Mouse (Mus musculus) kidney, adult 11 months (tissue): Measurements from ENCODE around the gene Rbm6.
A peak's percentile ranks its signal among the peaks of the same experiment; 100 is the strongest.

Experiments used
- DNase-seq: peaks from one replicate; pipeline ENCODE4 v3.0.0; 2022

The Rbm6 gene

DNA sequence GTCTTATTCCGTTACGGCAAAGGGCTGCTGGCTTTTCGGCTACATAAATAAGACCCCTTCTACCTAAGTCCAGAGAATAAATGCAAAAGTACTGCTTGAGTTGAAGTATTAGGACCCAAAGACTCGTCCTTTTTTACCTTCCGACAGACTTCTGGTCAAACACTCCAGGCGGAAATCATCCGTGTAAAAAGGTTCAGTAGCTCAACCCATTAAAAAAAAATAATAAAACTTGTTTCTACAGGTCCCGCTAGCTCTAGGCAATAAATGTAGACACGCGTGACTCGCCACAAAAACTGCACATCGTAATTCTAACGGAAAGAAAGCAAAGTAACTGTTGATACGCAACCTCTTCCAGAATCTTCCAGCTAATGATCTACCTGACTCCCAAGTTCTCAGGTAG is at the start of gene Rbm6:
TSS of gene Rbm6 (minus strand) at position 101 of the 400 bp plus-strand sequence.
- DNase-seq = no peak

DNA sequence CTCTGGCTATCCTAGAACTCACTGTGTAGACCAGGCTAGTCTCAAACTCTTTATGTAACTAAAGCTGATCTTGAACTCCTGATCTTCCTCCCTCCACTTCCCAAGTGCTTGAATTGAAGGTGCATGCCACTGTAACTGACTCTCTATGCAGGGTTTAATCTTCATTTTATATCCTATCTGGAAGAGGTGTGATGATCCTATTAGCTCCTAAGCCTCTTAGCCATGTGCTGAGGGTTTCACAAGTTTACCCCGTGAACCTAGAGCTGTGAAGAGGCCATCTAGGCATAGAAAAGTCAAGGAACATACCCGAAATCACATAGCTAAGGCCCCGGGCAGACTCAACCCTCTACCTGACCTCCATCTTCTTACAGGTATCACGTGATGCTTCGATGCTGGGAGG is 46.4 kb upstream of the Rbm6 start:
- DNase-seq = no peak

DNA sequence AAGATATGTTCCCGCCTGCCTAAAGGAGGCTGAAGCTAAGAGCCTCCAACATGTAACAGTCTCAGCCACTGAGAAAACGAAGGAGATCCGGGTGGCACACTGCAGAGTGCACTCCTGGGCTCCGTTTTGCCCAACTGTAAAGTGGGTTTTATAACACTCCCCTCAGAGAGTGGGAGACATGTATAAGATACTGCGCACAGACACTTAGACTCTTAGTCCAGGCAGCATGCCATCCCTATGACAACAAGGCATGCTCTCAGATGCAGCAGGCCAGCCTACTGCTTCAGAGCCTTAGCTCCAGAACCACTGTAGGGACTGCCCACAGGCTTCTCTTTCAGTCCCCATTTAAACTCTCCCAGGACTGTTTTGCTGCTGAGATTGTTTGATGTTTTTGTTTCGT is 45.8 kb upstream of the Rbm6 start:
- DNase-seq = no peak

DNA sequence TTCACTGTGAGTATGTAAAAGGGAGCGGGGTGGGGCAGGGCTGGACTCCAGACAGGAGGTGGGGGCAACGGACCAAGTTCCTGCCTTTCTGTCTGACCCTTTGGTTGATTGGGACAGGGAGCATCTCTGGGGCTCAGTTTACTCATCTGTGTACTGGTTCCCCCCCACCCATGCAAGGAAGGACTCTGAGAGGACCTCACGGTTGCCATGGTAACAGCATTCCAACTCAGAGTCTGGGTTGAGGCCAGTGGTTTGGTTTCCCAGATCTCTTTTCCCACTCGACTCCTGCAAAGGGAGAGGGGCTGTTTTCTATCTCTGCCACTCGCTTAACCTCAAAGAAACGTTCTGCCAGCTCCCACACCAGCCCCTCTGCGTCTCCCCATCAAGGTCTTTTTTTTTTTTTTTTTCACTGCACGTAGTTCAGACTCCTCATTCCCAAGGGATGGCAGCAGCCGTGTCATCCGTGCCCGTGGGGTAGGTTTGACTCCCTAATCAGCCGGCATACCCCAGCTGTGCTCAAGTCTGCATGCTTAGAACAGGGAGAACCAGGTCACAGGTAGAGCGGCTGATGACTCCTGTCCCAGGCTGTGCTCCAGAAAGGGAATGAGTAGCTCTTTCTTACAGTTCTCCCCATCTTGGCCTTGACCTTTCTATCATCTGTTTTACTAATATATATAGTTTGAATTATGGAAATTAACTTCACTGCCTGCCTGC is 45.0 kb upstream of the Rbm6 start:
- no peak for DNase-seq

DNA sequence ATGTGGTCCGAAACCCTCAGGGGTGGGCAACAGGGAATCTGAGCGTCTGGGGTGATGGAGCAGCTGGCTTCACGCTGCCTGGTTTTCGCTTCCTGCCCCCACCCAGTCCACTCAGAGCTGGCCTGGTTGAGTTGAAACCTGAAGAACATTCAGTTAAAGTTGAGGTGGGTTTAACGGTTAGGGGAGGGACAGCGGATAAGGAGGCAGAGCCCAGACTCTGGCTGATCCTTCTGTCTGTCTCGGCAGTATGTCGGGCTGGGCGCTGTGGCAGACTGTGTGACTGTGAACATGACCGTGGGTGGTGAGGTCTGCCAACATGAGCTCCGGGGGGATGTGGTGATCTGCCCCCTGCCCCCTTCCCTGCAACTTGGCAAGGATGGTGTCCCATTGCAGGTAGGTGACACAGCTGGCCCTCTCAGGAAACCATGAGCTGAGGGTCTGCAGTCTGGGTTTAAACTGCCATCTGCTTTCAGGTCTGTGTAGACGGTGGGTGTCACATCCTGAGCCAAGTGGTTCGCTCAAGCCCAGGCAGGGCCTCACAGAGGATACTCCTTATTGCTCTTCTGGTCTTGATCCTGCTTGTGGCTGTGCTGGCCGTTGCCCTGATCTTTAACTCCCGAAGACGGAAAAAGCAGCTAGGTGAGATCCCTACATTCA is 41.9 kb upstream of the Rbm6 start:
- no peak for DNase-seq

DNA sequence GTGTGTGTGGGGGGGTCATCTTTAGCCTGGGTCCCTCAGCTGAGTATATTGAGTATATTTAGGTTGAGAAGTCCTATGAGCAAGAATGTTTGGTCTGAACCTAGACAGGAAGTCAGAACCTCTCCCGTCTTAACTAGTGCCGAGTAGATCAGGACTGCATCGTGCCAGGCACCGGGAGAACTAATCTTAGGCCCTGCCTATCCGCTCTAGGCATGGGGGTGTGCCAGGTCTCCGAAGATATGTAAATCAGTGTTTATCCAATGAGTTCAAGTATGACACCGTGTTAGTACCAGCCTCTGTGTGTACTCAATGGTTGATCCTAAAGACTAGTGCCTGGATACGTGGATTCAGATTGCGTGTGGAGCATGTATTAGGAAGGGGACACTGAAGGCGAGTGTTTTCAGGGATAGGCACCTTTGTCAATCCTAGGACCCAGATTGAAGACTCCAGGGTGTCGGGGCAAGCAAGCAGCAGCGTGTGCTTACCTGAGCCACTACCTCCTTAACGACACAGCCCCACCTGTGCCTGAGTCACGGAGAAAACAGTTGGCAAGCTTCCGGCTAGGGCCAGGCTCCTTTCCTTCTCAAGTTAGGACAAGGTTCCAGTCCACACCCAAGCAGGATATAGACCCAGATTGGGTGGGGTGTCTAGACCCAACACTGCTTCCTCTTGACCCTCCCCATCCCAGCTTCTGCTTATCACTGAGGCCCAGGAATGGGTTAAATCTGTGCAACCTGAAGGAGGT is 37.2 kb upstream of the Rbm6 start:
- DNase-seq = no peak

DNA sequence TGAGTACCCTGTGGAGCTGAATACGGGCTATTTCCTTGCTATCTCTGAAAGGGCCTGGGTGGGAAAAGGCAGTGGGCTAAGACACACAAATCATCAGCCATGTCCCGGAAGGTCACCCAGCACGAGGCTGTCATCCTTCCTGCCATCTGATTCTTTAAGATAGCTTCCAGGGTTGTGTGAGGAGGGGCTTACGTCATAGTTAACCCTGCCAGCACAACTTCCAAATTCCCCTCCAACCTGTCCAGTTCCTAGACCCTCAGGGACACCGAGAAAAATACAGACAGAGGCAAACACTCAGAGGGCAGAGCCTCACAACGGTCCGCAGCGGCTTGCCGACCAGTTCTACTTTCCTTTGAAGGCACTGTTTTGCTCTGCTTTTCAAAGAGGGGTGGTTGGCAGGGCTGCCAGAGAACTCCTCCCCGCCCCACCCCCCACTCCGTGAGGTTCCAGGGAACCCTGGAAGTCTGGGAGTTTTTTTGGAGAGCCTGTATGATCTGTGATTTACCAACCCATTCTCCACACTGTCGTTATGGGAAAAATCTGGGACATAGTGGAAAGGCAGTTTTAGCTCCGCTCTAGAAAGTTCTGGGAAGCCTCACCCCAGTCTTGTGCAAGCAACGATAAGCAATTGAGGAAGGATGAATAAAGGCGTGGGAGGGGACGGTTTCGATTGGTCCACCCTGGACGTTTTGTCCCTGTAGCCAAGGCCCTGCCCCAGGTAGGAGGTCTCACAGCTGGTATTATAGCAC is 35.5 kb upstream of the Rbm6 start:
- no peak for DNase-seq

DNA sequence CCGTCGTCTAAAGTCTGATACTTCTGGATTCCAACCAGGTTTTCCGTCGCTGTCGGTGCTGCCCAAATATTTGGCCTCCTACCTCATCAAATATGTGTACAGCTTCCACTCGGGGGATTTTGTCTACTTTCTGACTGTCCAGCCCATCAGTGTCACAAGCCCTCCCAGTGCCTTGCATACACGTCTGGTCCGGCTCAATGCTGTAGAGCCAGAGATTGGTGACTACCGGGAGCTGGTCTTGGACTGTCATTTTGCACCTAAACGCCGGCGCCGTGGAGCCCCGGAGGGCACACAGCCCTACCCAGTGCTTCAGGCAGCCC is 34.7 kb upstream of the Rbm6 start:
- no peak for DNase-seq

DNA sequence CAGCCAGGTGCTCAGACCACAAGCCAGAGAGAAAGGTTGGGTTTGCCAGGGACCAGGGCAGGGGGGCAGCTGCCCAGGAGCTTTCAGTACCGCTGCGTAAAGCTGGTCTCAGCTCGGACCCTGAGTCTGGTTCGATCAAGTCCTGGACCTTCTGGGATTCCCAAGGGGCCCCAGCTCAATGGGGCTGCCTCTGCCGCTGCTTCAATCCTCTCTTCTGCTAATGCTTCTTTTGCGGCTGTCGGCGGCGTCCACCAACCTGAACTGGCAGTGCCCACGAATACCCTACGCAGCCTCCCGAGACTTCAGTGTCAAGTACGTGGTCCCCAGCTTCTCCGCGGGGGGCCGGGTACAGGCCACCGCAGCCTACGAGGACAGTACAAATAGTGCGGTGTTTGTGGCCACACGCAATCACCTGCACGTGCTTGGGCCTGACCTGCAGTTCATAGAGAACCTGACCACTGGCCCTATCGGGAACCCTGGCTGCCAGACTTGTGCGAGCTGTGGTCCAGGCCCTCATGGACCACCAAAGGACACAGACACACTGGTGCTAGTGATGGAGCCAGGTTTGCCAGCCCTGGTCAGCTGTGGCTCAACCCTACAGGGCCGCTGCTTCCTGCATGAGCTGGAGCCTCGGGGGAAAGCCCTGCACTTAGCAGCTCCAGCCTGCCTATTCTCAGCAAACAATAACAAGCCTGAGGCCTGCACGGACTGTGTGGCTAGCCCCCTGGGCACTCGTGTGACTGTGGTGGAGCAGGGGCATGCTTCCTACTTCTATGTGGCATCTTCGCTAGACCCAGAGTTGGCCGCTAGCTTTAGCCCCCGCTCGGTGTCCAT is 34.1 kb upstream of the Rbm6 start:
- DNase-seq = no peak

DNA sequence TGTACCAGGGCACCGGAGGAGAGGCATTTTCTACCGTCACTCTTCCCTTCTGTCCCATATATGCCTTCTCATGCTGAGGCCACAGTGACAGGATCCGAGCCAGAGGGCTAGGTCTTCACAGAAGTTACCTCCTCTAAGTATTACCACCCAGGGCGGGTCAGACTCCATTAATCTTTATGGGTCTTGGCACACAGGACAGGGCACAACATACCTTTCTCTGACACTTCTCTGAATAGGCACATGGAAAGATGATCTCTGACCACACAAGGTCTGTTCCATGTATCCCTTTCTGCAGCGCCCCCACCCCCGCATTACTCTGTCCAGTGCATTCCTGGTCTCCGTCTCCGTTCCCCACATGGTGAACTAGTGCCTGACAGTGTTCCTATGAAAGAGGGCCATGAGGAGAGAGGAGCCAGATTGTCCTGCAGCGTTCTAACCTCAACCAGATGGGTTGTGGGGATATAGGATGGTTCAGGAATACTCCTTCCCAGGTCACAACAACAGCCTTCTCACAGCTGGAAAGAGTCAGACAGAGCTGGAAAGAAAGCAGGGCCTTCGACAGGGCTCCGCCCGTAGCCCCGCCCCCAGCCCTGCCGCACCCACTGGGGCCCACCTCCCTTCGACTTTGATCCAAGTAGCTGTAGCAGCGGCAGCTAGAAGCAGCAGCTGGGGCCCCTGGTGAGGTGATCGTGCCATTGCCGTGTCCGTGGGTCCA is 33.4 kb upstream of the Rbm6 start, which contains the start of gene Mst1r:
TSS of gene Mst1r (plus strand) at position 622 of the 715 bp plus-strand sequence.
- peak; percentile 80 for DNase-seq

DNA sequence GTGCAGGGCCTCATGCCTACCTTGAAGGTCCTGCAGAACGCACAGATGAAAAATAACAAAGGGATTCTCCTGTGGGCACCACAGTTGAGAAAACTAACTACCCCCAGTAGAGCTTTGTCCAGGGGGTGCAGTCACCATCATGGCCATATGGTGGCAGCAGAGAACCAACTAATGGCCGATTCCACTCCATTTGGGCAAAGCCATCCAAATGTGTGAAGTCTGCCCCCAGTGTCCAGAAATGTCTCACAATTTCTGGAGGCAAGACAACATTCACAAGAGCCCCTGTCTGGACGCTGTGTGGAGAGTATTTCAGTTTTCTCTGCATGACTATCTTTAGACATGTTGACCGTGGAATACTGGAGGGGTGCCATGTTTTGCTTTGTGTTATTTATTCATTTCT is 31.7 kb upstream of the Rbm6 start:
- peak; percentile 73 for DNase-seq

DNA sequence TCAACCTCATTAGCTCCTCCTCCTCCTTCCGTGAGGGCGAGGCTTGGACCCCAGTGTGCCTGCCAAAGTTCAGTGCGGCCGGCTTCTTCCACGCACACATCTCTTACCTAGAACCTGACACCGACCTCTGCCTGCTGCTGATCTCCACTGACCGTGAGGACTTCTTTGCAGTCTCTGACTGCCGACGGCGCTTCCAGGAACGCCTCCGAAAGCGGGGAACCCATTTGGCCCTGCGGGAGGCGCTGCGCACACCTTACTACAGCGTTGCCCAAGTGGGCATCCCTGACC is 28.5 kb upstream of the Rbm6 start:
- no peak for DNase-seq

DNA sequence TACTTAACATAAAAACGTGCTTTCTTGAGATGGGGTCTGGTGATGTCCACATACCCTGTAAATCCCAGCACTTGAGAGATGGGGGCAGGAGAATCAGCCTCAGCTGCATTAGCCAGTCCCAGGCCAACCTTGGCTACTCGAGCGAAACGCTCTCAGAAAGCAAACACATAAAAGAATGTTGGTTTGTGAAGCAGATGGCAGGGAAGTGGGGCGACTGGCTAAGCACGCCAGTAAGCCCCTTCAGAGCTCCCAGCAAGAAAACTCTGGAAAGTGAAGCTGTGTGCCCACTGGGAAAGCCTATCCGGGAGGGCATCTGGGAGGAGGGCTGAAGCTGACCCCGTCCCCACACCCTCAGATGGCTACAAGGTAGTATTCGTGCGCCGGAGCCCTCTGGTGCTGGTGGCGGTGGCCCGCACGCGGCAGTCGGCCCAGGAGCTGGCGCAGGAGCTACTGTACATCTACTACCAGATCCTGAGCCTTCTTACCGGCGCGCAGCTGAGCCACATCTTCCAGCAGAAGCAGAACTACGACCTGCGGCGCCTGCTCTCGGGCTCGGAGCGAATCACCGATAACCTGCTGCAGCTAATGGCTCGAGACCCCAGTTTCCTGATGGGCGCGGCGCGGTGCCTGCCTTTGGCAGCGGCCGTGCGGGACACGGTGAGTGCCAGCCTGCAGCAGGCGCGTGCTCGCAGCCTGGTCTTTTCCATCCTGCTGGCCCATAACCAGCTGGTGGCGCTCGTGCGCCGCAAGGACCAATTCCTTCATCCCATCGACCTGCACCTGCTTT is 28.0 kb upstream of the Rbm6 start:
- DNase-seq = peak; percentile 70

DNA sequence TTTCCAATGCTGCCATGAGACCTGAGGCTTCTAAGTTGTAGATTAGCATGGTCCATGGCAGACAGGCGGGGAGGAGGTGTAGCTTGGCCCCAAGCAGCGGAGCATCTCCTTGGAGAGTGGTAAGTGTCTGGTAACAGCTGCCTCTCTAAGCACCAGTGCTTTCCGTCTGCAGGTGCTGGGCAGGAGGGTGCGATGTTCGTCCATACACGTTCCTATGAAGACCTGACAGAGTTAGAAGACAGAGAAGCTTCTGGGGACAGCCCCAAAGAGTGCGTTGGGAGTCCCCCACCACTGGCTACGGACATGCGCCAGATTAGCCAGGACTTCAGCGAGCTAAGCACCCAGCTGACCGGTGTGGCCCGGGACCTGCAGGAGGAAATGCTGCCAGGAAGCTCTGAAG is 26.8 kb upstream of the Rbm6 start:
- no peak for DNase-seq

DNA sequence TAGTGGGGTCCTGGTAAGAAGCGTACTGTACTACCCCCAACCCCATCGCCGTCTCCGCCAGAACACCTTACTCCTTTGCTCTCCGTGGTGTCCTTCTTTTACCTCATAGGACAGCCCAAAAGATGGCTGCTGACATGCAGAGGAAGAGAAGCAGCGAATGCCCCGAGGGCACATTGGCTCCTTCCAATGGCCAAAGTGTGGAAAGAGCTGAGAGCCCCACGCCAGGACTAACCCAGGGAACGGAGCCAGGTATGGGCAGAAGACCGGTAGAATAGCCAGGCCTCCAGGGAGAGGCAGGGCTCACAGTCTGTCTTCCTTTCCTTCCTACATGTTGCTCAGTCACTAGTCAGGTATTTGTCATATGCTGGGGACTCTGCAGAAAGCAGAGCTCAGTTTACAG is 25.5 kb upstream of the Rbm6 start:
- DNase-seq = no peak

DNA sequence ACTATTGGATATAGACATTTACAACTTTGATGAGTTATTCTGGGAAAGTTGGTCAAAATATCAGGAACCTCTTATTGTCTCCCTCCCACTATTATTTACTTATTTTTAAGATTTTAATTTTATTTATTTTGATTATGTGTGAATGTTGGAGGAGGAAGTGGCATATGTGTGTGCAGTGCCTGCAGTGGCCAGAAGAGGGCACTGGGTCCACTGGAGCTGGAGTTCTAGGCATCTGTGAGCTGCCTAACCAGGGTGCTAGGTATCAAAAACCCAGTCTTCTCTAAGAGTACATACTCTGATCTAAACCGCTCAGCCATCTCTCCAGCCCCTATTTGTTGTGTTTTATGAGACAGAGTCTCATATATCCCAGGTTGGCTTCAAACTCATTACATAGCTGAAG is 18.0 kb upstream of the Rbm6 start:
- DNase-seq = no peak

DNA sequence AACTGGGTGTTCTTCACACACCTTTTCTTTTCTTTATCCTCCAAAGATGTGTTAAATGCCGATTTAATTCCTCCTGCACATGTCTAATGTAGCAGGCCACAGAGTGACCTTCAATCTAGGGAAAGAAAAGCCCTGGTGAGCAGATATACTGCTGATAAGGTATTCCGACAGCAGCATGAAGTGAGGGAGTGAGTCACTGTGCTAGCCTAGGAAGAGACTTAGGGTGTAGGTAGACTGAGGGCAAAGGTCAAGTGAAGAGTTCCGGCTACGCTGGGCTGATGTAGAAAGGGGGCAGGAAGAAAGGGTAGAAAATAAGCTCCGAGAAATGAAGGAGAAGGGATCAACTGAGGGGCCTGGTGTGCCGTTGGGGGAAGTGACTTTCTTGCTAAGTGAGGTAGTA is 17.2 kb upstream of the Rbm6 start:
- no peak for DNase-seq

DNA sequence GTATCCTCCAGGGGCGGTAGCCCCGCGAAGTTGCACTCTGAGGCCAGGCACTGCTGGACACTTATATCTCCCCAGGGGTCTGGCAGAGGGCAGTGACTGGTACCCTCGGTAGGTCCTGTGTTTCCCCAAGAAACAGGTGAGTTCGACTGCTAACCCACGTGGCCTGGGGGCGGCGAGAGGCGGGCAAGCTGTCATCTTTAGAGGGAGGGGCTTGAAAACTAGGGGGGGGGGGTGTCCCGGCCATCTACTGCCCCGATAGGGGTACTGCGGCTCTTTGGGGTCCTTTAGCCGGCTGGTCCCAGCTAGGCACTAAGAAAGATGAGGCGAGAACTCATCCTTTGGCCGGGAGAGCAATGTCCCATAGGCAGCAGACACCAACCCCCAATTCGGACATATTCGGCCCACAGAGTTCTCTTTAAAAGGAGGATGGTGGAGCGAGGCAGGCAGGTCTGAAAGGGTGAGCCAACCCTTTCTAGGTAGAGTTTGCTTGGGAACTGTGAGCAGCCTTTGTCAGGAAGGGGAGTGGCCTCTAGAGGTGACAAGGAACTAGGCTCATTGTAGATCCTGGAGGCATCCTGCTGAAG is 15.3 kb upstream of the Rbm6 start:
- peak; percentile 54 for DNase-seq

DNA sequence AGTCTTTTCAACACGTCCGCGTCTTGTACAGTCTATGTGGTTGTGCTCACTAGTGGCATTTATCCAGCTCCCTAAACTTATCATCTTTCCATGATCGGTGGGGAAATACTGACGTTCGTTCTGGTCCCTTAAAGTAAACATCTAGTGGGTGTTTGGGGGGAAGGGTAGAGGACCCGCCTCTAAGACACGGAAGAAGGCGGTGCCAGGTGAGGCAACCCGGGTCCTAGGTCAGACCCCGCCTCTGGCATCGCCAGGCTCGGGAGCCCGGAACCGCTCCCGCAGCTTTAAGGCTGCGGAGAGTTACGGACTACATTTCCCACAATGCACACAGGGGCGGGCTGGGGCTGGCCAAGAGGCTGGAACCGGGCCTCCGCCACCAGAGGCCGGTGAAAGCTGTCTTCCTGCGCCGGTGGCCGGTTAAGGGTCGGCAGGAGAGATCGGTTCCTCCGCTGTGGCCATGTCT is 14.8 kb upstream of the Rbm6 start, which contains the start of gene Mon1a:
TSS of gene Mon1a (plus strand) at position 348 of the 463 bp plus-strand sequence.
- peak; percentile 95 for DNase-seq

DNA sequence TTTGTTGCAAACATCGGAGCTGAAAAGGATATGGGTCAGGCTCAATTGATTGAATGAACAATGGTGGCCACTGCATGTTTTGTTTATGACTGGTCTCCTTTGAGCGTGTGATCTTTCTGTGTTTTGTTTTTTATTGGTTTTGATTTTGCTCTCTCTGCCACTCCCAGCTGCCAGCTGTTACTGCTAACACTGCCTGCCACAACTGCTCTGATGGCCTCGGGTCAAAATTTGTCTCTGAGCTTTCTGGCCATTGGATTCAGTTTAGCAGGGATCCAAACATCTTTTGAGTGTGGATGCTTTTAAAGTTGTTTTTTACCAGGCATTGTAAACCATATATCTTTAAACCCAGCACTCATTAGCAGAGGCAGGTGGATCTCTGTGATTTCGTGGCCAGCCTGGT is 7.4 kb upstream of the Rbm6 start:
- DNase-seq = no peak
